Mouse (Mus musculus) embryonic fibroblast, embryonic 13.5 days (primary cell): Measurements from ENCODE around the gene Med4.

Source experiments
- CTCF ChIP-seq: IDR thresholded peaks from 2 replicates; pipeline ENCODE4 v1.5.1; 2011; ENCODE audit warnings: mild to moderate bottlenecking, control low read depth, low read length, moderate library complexity, borderline replicate concordance; ENCODE audit not compliant: insufficient read depth
- POLR2A ChIP-seq: IDR thresholded peaks from 2 replicates; pipeline ENCODE4 v1.6.1; 2011; ENCODE audit warnings: low read depth, mild to moderate bottlenecking, control low read depth, low read length, moderate library complexity

- TF ChIP-seq POLR2A = no peak
- TF ChIP-seq CTCF = no peak
These were observed 16.5 kb upstream of the Med4 start for GRCm38 (mm10) chr14:73493356-73493755.
